Mouse (Mus musculus): ENCODE measurements at regions not wholly inside any gene's neighbourhood (a gene's known extent, or its start where the extent isn't known, plus 50 kb on each side); places are given as distances from the start of the nearest gene placed in this dataset.

DNA sequence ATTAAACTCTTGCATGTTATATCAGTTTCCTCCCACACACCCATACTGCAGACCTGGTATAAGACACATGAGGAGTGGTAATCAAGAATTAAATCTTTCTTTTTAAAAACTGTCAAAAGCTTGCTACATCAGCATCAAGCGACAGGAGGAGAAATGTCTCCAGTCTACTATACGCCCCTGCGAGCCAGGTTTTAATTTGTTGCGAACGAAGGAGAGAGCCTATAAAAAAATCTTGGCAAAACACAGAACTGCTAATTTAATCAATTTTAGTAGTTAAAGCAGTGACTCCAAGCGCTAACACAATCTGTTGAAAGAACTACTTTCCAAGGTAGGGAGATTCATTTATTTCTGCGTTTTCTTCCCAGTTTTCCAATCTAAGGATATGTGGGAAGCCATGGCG lies 50.4 kb upstream of the Rnft1 start:
- no peak for TF ChIP-seq CTCF (conservative IDR thresholded peaks at IDR 0.05; ENCODE audit: low read length)
- no peak for TF ChIP-seq POU5F1 (IDR thresholded peaks at IDR 0.05; ENCODE audit: borderline replicate concordance, low read length)
